Mouse (Mus musculus): ENCODE results near the gene Rnf6. TPM values are rescaled to one million over a fixed set of nuclear protein-coding genes. Genes with fewer than 3 reads are reported as not detected.
"Not testable (repeated sequence)": the region's sequence is repeated elsewhere in the genome, so short reads cannot be mapped to it uniquely, and the experiment has no call there.

Rnf6 gene
- total RNA-seq, 2 experiments from 2014 or later = 40.3 to 44.8 TPM

GRCm38 (mm10) chr5:146231655-146231996, 10.3 kb upstream of the Rnf6 start:
- peak in 1 of 2 experiments; percentile 47 for DNase-seq

GRCm38 (mm10) chr5:146230864-146231654, 9.7 kb upstream of the Rnf6 start, which contains the start of gene Cdk8:
TSS of gene Cdk8 (plus strand) at chr5:146231230.
- DNase-seq = peak; percentile 95 to 96
- intact Hi-C loops (cut with DNase I) = loop anchor here (5.0 kb wide), 1 partner anchor 71 kb away; no protein-coding TSS in a partner anchor

More at GRCm38 (mm10) chr5:146231655-146231996, 10.3 kb upstream of the Rnf6 start:
- intact Hi-C loops (cut with DNase I) = loop anchor here (5.0 kb wide), 1 partner anchor 71 kb away; no protein-coding TSS in a partner anchor

- no peak for DNase-seq
- intact Hi-C loops (cut with DNase I) = loop anchor here (5.0 kb wide), 1 partner anchor 72 kb away; no protein-coding TSS in a partner anchor
These were observed 8.7 kb upstream of the Rnf6 start for GRCm38 (mm10) chr5:146229869-146230650.

GRCm38 (mm10) chr5:146227496-146227895, 6.1 kb upstream of the Rnf6 start:
- no peak for DNase-seq

GRCm38 (mm10) chr5:146223786-146224185, 2.4 kb upstream of the Rnf6 start:
- DNase-seq = no peak
- intact Hi-C loops (cut with DNase I) = no loop called here

More at GRCm38 (mm10) chr5:146227496-146227895, 6.1 kb upstream of the Rnf6 start:
- intact Hi-C loops (cut with DNase I) = no loop called here

- intact Hi-C loops (cut with DNase I) = no loop called here
These were observed 367 bp upstream of the Rnf6 start for GRCm38 (mm10) chr5:146221722-146222121.

GRCm38 (mm10) chr5:146220501-146220878, 865 bp downstream of the Rnf6 start:
- intact Hi-C loops (cut with DNase I) = no loop called here
- no peak for DNase-seq

More at GRCm38 (mm10) chr5:146221722-146222121, 367 bp upstream of the Rnf6 start:
- DNase-seq = no peak

GRCm38 (mm10) chr5:146205537-146205936, 15.8 kb downstream of the Rnf6 start:
- DNase-seq = no peak
- intact Hi-C loops (cut with DNase I) = no loop called here

- DNase-seq = no peak
- intact Hi-C loops (cut with DNase I) = no loop called here
These were observed 17.4 kb downstream of the Rnf6 start for GRCm38 (mm10) chr5:146203921-146204320.

- no peak for DNase-seq
- intact Hi-C loops (cut with DNase I) = no loop called here
These were observed 20.8 kb downstream of the Rnf6 start for GRCm38 (mm10) chr5:146200580-146200979.

- intact Hi-C loops (cut with DNase I) = no loop called here
- no peak for DNase-seq
These were observed 21.8 kb downstream of the Rnf6 start for GRCm38 (mm10) chr5:146199540-146199939.

GRCm38 (mm10) chr5:146199073-146199472, 22.3 kb downstream of the Rnf6 start:
- intact Hi-C loops (cut with DNase I) = no loop called here

GRCm38 (mm10) chr5:146193360-146193759, 28.0 kb downstream of the Rnf6 start:
- intact Hi-C loops (cut with DNase I) = no loop called here
- no peak for DNase-seq

More at GRCm38 (mm10) chr5:146199073-146199472, 22.3 kb downstream of the Rnf6 start:
- no peak for DNase-seq

- intact Hi-C loops (cut with DNase I) = no loop called here
These were observed 30.7 kb downstream of the Rnf6 start for GRCm38 (mm10) chr5:146190501-146191269.

GRCm38 (mm10) chr5:146190093-146190492, 31.3 kb downstream of the Rnf6 start:
- intact Hi-C loops (cut with DNase I) = no loop called here

More at GRCm38 (mm10) chr5:146190501-146191269, 30.7 kb downstream of the Rnf6 start:
- DNase-seq = no peak

GRCm38 (mm10) chr5:146188712-146189111, 32.6 kb downstream of the Rnf6 start:
- intact Hi-C loops (cut with DNase I) = loop anchor here (5.0 to 10.0 kb wide), 2 partner anchors 234 to 286 kb away; no protein-coding TSS in a partner anchor
- DNase-seq = peak in 1 of 2 experiments; percentile 4

More at GRCm38 (mm10) chr5:146190093-146190492, 31.3 kb downstream of the Rnf6 start:
- DNase-seq = no peak

- intact Hi-C loops (cut with DNase I) = loop anchor here (5.0 to 10.0 kb wide), 2 partner anchors 234 to 287 kb away; no protein-coding TSS in a partner anchor
These were observed 33.2 kb downstream of the Rnf6 start for GRCm38 (mm10) chr5:146188144-146188543.

GRCm38 (mm10) chr5:146187441-146187840, 33.9 kb downstream of the Rnf6 start:
- DNase-seq = peak; percentile 57 to 71
- intact Hi-C loops (cut with DNase I) = loop anchor here (1.0 to 10.0 kb wide), 3 partner anchors 116 to 287 kb away; no protein-coding TSS in a partner anchor

More at GRCm38 (mm10) chr5:146188144-146188543, 33.2 kb downstream of the Rnf6 start:
- peak in 1 of 2 experiments; percentile 8 for DNase-seq

- intact Hi-C loops (cut with DNase I) = loop anchor here (5.0 to 10.0 kb wide), 2 partner anchors 237 to 290 kb away; no protein-coding TSS in a partner anchor
- DNase-seq = not testable (repeated sequence)
These were observed 36.2 kb downstream of the Rnf6 start, which contains the start of gene 1700001J03Rik for GRCm38 (mm10) chr5:146185204-146185603. TSS of gene 1700001J03Rik (minus strand) at chr5:146185304.

GRCm38 (mm10) chr5:146172744-146173143, 48.6 kb downstream of the Rnf6 start:
- peak in 1 of 2 experiments; percentile 15 for DNase-seq

More at GRCm38 (mm10) chr5:146172744-146173143, 48.6 kb downstream of the Rnf6 start:
- intact Hi-C loops (cut with DNase I) = not testable (repeated sequence)
